Mouse (Mus musculus): ENCODE results near the gene Nabp2. TPM values are rescaled to one million over a fixed set of nuclear protein-coding genes. Genes with fewer than 3 reads are reported as not detected.

Nabp2 gene
- total and polyA plus RNA-seq, 2 experiments from 2014 or later: 82.0 to 145 TPM

GRCm38 (mm10) chr10:128390366-128390765 lies 20.9 kb downstream of the Nabp2 start:
- no peak for DNase-seq (ENCODE audit: low spot score)
- ATAC-seq (ENCODE audit: low FRiP score): no peak
- peaks cover 85% of the 10 kb centered on the region for H3K36me3 ChIP-seq (ENCODE audit: insufficient read depth, low read length)
- H3K4me2 ChIP-seq (ENCODE audit: low read depth, low read length, poor library complexity, severe bottlenecking): no peak overlapping the region
- no peak overlapping the region for H3K9ac ChIP-seq (replicated peaks; ENCODE audit: low read length, poor library complexity, severe bottlenecking)
- no peak overlapping the region for H3K4me3 ChIP-seq (ENCODE audit: low read depth, low read length)
- H3K9me3 ChIP-seq (ENCODE audit: low read length): no peaks in the 10 kb centered on the region
- 88% methylated on average over 12 of the region's 12 CpGs for WGBS
- H3K4me1 ChIP-seq (ENCODE audit: insufficient read depth, low read length): no peaks in the 10 kb centered on the region
- no peak overlapping the region for H3K27ac ChIP-seq (ENCODE audit: low read depth, low read length)
- no peaks in the 10 kb centered on the region for H3K27me3 ChIP-seq (ENCODE audit: insufficient read depth, low read length)
- no peak for TF ChIP-seq CTCF (IDR thresholded peaks at IDR 0.05)

- no peak for TF ChIP-seq CTCF (IDR thresholded peaks at IDR 0.05)
- ATAC-seq (ENCODE audit: low FRiP score) (no peak), DNase-seq (ENCODE audit: low spot score) (no peak)
- Histone ChIP-seq H3K27me3 (ENCODE audit: insufficient read depth, low read length) (no peaks in the 10 kb centered on the region), H3K36me3 (ENCODE audit: insufficient read depth, low read length) (peaks cover 92% of the 10 kb centered on the region), H3K9me3 (ENCODE audit: low read length) (no peaks in the 10 kb centered on the region), H3K4me1 (ENCODE audit: insufficient read depth, low read length) (no peaks in the 10 kb centered on the region), H3K4me3 (ENCODE audit: low read depth, low read length) (no peak overlapping the region), H3K9ac (replicated peaks; ENCODE audit: low read length, poor library complexity, severe bottlenecking) (no peak overlapping the region), H3K4me2 (ENCODE audit: low read depth, low read length, poor library complexity, severe bottlenecking) (no peak overlapping the region), H3K27ac (ENCODE audit: low read depth, low read length) (no peak overlapping the region)
- WGBS: 86% methylated on average over 6 of the region's 6 CpGs
Measured at GRCm38 (mm10) chr10:128389570-128389969, 21.7 kb downstream of the Nabp2 start.

- no peak for TF ChIP-seq CTCF (IDR thresholded peaks at IDR 0.05)
- ATAC-seq (ENCODE audit: low FRiP score) (no peak), DNase-seq (ENCODE audit: low spot score) (no peak)
- Histone ChIP-seq H3K36me3 (ENCODE audit: insufficient read depth, low read length) (peaks cover 93% of the 10 kb centered on the region), H3K9ac (replicated peaks; ENCODE audit: low read length, poor library complexity, severe bottlenecking) (no peak overlapping the region), H3K27ac (ENCODE audit: low read depth, low read length) (no peak overlapping the region), H3K27me3 (ENCODE audit: insufficient read depth, low read length) (no peaks in the 10 kb centered on the region), H3K4me1 (ENCODE audit: insufficient read depth, low read length) (no peaks in the 10 kb centered on the region), H3K9me3 (ENCODE audit: low read length) (no peaks in the 10 kb centered on the region), H3K4me2 (ENCODE audit: low read depth, low read length, poor library complexity, severe bottlenecking) (no peak overlapping the region), H3K4me3 (ENCODE audit: low read depth, low read length) (no peak overlapping the region)
- WGBS: 91% methylated on average over 14 of the region's 14 CpGs
Measured at GRCm38 (mm10) chr10:128388941-128389340, 22.4 kb downstream of the Nabp2 start.

GRCm38 (mm10) chr10:128385902-128386301 lies 25.4 kb downstream of the Nabp2 start:
- no peak for TF ChIP-seq CTCF (IDR thresholded peaks at IDR 0.05)
- DNase-seq (ENCODE audit: low spot score): no peak
- Histone ChIP-seq H3K9me3 (ENCODE audit: low read length) (no peaks in the 10 kb centered on the region), H3K36me3 (ENCODE audit: insufficient read depth, low read length) (peaks cover 92% of the 10 kb centered on the region), H3K4me2 (ENCODE audit: low read depth, low read length, poor library complexity, severe bottlenecking) (no peak overlapping the region), H3K9ac (replicated peaks; ENCODE audit: low read length, poor library complexity, severe bottlenecking) (no peak overlapping the region), H3K4me1 (ENCODE audit: insufficient read depth, low read length) (no peaks in the 10 kb centered on the region), H3K27ac (ENCODE audit: low read depth, low read length) (no peak overlapping the region), H3K27me3 (ENCODE audit: insufficient read depth, low read length) (no peaks in the 10 kb centered on the region), H3K4me3 (ENCODE audit: low read depth, low read length) (no peak overlapping the region)
- WGBS: 93% methylated on average over 7 of the region's 7 CpGs
- ATAC-seq (ENCODE audit: low FRiP score): no peak

GRCm38 (mm10) chr10:128382482-128382881 lies 28.8 kb downstream of the Nabp2 start:
- no peak overlapping the region for H3K4me3 ChIP-seq (ENCODE audit: low read depth, low read length)
- H3K9me3 ChIP-seq (ENCODE audit: low read length): no peaks in the 10 kb centered on the region
- WGBS: 91% methylated on average over 8 of the region's 8 CpGs
- H3K27ac ChIP-seq (ENCODE audit: low read depth, low read length): no peak overlapping the region
- no peak for TF ChIP-seq CTCF (IDR thresholded peaks at IDR 0.05)
- no peaks in the 10 kb centered on the region for H3K27me3 ChIP-seq (ENCODE audit: insufficient read depth, low read length)
- no peak overlapping the region for H3K9ac ChIP-seq (replicated peaks; ENCODE audit: low read length, poor library complexity, severe bottlenecking)
- DNase-seq (ENCODE audit: low spot score): no peak
- peaks cover 5% of the 10 kb centered on the region; the same call in 1 of the 2 replicates for H3K4me1 ChIP-seq (ENCODE audit: insufficient read depth, low read length)
- ATAC-seq (ENCODE audit: low FRiP score): no peak
- H3K4me2 ChIP-seq (ENCODE audit: low read depth, low read length, poor library complexity, severe bottlenecking): no peak overlapping the region
- H3K36me3 ChIP-seq (ENCODE audit: insufficient read depth, low read length): peaks cover 73% of the 10 kb centered on the region

GRCm38 (mm10) chr10:128380565-128380964 lies 30.7 kb downstream of the Nabp2 start:
- no peak for ATAC-seq (ENCODE audit: low FRiP score)
- H3K9ac ChIP-seq (replicated peaks; ENCODE audit: low read length, poor library complexity, severe bottlenecking): no peak overlapping the region
- no peaks in the 10 kb centered on the region for H3K27me3 ChIP-seq (ENCODE audit: insufficient read depth, low read length)
- H3K36me3 ChIP-seq (ENCODE audit: insufficient read depth, low read length): peaks cover 55% of the 10 kb centered on the region
- H3K4me2 ChIP-seq (ENCODE audit: low read depth, low read length, poor library complexity, severe bottlenecking): no peak overlapping the region
- WGBS: 92% methylated on average over 5 of the region's 5 CpGs
- H3K4me3 ChIP-seq (ENCODE audit: low read depth, low read length): no peak overlapping the region
- H3K4me1 ChIP-seq (ENCODE audit: insufficient read depth, low read length): peaks cover 9% of the 10 kb centered on the region; the same call in 1 of the 2 replicates
- TF ChIP-seq CTCF (IDR thresholded peaks at IDR 0.05): no peak
- no peaks in the 10 kb centered on the region for H3K9me3 ChIP-seq (ENCODE audit: low read length)
- no peak for DNase-seq (ENCODE audit: low spot score)
- no peak overlapping the region for H3K27ac ChIP-seq (ENCODE audit: low read depth, low read length)
